Mouse (Mus musculus) hindbrain, postnatal 0 days (tissue): ENCODE data around the gene Eif3g. TPM values are rescaled to one million over a fixed set of nuclear protein-coding genes. Genes with fewer than 3 reads are reported as not detected.

Experiments used
- ATAC-seq: fragments of 200-750 bp; cut with Nextera tagmentation; 2 replicates; pipeline ENCODE4 v1.8.0; 2017; ENCODE audit warnings: mild to moderate bottlenecking, moderate TSS enrichment, moderate library complexity
- DNase-seq: peaks from one replicate; pipeline ENCODE4 v3.0.0-alpha.2; 2015; ENCODE audit warnings: low spot score
- H3K27ac ChIP-seq: fragments of 300-500 bp; sonication (generic); 2 replicates; pipeline ENCODE4 v1.5.1; 2014; ENCODE audit warnings: mild to moderate bottlenecking
- H3K27me3 ChIP-seq: fragments of 300-500 bp; sonication (generic); 2 replicates; pipeline ENCODE4 v1.6.1; 2014; ENCODE audit warnings: low read length, mixed read lengths; ENCODE audit not compliant: insufficient read depth
- H3K36me3 ChIP-seq: fragments of 300-500 bp; sonication (generic); 2 replicates; pipeline ENCODE4 v1.6.1; 2014; ENCODE audit warnings: low read length, mixed read lengths; ENCODE audit not compliant: insufficient read depth
- H3K4me1 ChIP-seq: fragments of 300-500 bp; sonication (generic); 2 replicates; pipeline ENCODE4 v1.6.1; 2014; ENCODE audit warnings: antibody characterized with exemption, low read length, mixed read lengths; ENCODE audit not compliant: insufficient read depth
- H3K4me2 ChIP-seq: fragments of 300-500 bp; sonication (generic); 2 replicates; pipeline ENCODE4 v1.6.1; 2014; ENCODE audit warnings: low read depth, mild to moderate bottlenecking, low read length, moderate library complexity, mixed read lengths
- H3K4me3 ChIP-seq: fragments of 300-500 bp; sonication (generic); 2 replicates; pipeline ENCODE4 v1.5.1; 2014; ENCODE audit warnings: low read length
- H3K9ac ChIP-seq: fragments of 300-500 bp; sonication (generic); replicated peaks from 2 replicates; pipeline ENCODE4 v1.6.1; 2014; ENCODE audit warnings: mild to moderate bottlenecking, low read length, moderate library complexity, mixed read lengths
- H3K9me3 ChIP-seq: fragments of 300-500 bp; sonication (generic); 2 replicates; pipeline ENCODE4 v1.6.1; 2016; ENCODE audit warnings: low read length, mixed read lengths
- CTCF ChIP-seq: IDR thresholded peaks from 2 replicates; pipeline ENCODE4 v1.5.1; 2016; ENCODE audit warnings: antibody characterized with exemption, control low read depth, low read depth
- WGBS: fragments of 180-500 bp; shearing (Covaris S2); extraction: QIAGEN DNeasy Blood & Tissue Kit; methylation state at CpG from one replicate; pipeline ENCODE4 v1.1.7; 2014; 5-methylcytosine and 5-hydroxymethylcytosine counted together
- polyA plus RNA-seq: library from polyadenylated mRNA; unstranded; fragments of >200 nt; fragmentation: Nextera tagmentation; extraction: Ambion mirVana; gene quantifications from 2 replicates; pipeline ENCODE4 v1.2.1, GENCODE M21; 2015
- total RNA-seq: library from RNA; depleted of rRNA; stranded (reverse); fragments of >200 nt; gene quantifications from 2 replicates; pipeline ENCODE4 v1.2.3, GENCODE M21; 2014; rRNA removed

Eif3g gene
- total RNA-seq (76.1 and 79.5 TPM in 2 replicates), polyA plus RNA-seq (225 and 236 TPM in 2 replicates)

GRCm38 (mm10) chr9:20898511-20899073 lies at the start of gene Eif3g:
Eif3g (minus strand) TSS chr9:20898623.
- DNase-seq (peak; percentile 92), ATAC-seq (peak; percentile 88)
- Histone ChIP-seq H3K36me3 (peaks cover 24% of the 10 kb centered on the region), H3K9ac (peak within 1 kb of the TSS; percentile 85), H3K27ac (peak within 1 kb of the TSS; percentile 78; the same call in 1 of the 2 replicates), H3K4me1 (peaks cover 6% of the 10 kb centered on the region; the same call in 1 of the 2 replicates), H3K27me3 (no peaks in the 10 kb centered on the region), H3K4me3 (peak within 1 kb of the TSS; percentile 91), H3K9me3 (no peaks in the 10 kb centered on the region), H3K4me2 (peak within 1 kb of the TSS; percentile 99)
- whole genome bisulfite sequencing, result 7% methylated on average over 34 of the region's 34 CpGs
- TF ChIP-seq CTCF, result peak; percentile 96

- Histone ChIP-seq H3K27ac (no peak overlapping the region), H3K9me3 (no peaks in the 10 kb centered on the region), H3K4me3 (no peak overlapping the region), H3K9ac (no peak overlapping the region), H3K36me3 (peaks cover 4% of the 10 kb centered on the region), H3K27me3 (no peaks in the 10 kb centered on the region), H3K4me1 (peaks cover 6% of the 10 kb centered on the region; the same call in 1 of the 2 replicates), H3K4me2 (no peak overlapping the region)
- DNase-seq (no peak), ATAC-seq (no peak)
- 88% methylated on average over 16 of the region's 16 CpGs for WGBS
- no peak for TF ChIP-seq CTCF
These were observed 47.9 kb upstream of the Eif3g start for GRCm38 (mm10) chr9:20946066-20946880.

- Histone ChIP-seq H3K27me3 (no peaks in the 10 kb centered on the region), H3K9me3 (no peaks in the 10 kb centered on the region), H3K36me3 (peaks cover 19% of the 10 kb centered on the region), H3K9ac (no peak overlapping the region), H3K27ac (no peak overlapping the region), H3K4me2 (no peak overlapping the region), H3K4me1 (no peaks in the 10 kb centered on the region), H3K4me3 (no peak overlapping the region)
- no peak for DNase-seq
- WGBS, result 68% methylated on average over 4 of the region's 4 CpGs
- no peak for TF ChIP-seq CTCF
- ATAC-seq, result no peak
These were observed 46.4 kb upstream of the Eif3g start for GRCm38 (mm10) chr9:20944697-20945370.

GRCm38 (mm10) chr9:20943911-20944310 lies 45.5 kb upstream of the Eif3g start:
- Histone ChIP-seq H3K27ac (no peak overlapping the region), H3K4me2 (no peak overlapping the region), H3K4me1 (no peaks in the 10 kb centered on the region), H3K27me3 (no peaks in the 10 kb centered on the region), H3K9me3 (no peaks in the 10 kb centered on the region), H3K4me3 (no peak overlapping the region), H3K36me3 (peaks cover 28% of the 10 kb centered on the region), H3K9ac (0 out of 2 replicates have a peak overlapping the region, but pooled peaks have one; percentile 9)
- 12% methylated on average over 2 of the region's 2 CpGs for WGBS
- 0 out of 2 replicates have a peak, but pooled peaks have one; percentile 27 for ATAC-seq
- TF ChIP-seq CTCF, result no peak
- no peak for DNase-seq

GRCm38 (mm10) chr9:20943396-20943795 lies 45.0 kb upstream of the Eif3g start:
- H3K4me1 ChIP-seq, result no peaks in the 10 kb centered on the region
- no peak overlapping the region for H3K4me2 ChIP-seq
- no peak for TF ChIP-seq CTCF
- H3K27me3 ChIP-seq, result no peaks in the 10 kb centered on the region
- no peak overlapping the region for H3K4me3 ChIP-seq
- DNase-seq, result no peak
- H3K9ac ChIP-seq, result 0 out of 2 replicates have a peak overlapping the region, but pooled peaks have one; percentile 9
- no peak overlapping the region for H3K27ac ChIP-seq
- no peaks in the 10 kb centered on the region for H3K9me3 ChIP-seq
- H3K36me3 ChIP-seq, result peaks cover 33% of the 10 kb centered on the region
- ATAC-seq, result no peak
- WGBS, result 93% methylated on average over 7 of the region's 7 CpGs

GRCm38 (mm10) chr9:20923258-20923657 lies 24.8 kb upstream of the Eif3g start:
- no peak for TF ChIP-seq CTCF

More at GRCm38 (mm10) chr9:20923258-20923657, 24.8 kb upstream of the Eif3g start:
- Histone ChIP-seq H3K4me2 (no peak overlapping the region), H3K4me1 (no peaks in the 10 kb centered on the region), H3K36me3 (peaks cover 89% of the 10 kb centered on the region), H3K9me3 (no peaks in the 10 kb centered on the region), H3K9ac (no peak overlapping the region), H3K27me3 (no peaks in the 10 kb centered on the region), H3K4me3 (no peak overlapping the region), H3K27ac (no peak overlapping the region)
- 90% methylated on average over 3 of the region's 3 CpGs for WGBS
- ATAC-seq, result no peak
- DNase-seq, result no peak
